Mouse (Mus musculus) kidney, postnatal 0 days (tissue): ENCODE measurements around the gene Gm29427. TPM values are rescaled to one million over a fixed set of nuclear protein-coding genes. Genes with fewer than 3 reads are reported as not detected.
A peak's percentile ranks its signal among the peaks of the same experiment; 100 is the strongest.

Experiments used
- ATAC-seq: fragments of 200-750 bp; cut with Nextera tagmentation; replicated peaks from 2 replicates; pipeline ENCODE4 v1.8.0; 2017; ENCODE audit warnings: low read depth, moderate number of reproducible peaks, moderate TSS enrichment, moderate library complexity; ENCODE audit not compliant: low FRiP score
- DNase-seq: peaks from one replicate; pipeline ENCODE4 v3.0.0-alpha.2; 2016; ENCODE audit warnings: low spot score
- H3K27ac ChIP-seq: fragments of 300-500 bp; sonication (generic); 2 replicates; pipeline ENCODE4 v1.5.1; 2014; ENCODE audit warnings: mild to moderate bottlenecking
- H3K27me3 ChIP-seq: fragments of 300-500 bp; sonication (generic); 2 replicates; pipeline ENCODE4 v1.6.1; 2014; ENCODE audit warnings: low read length, mixed read lengths; ENCODE audit not compliant: insufficient read depth
- H3K36me3 ChIP-seq: fragments of 300-500 bp; sonication (generic); 2 replicates; pipeline ENCODE4 v1.6.1; 2014; ENCODE audit warnings: low read length, mixed read lengths; ENCODE audit not compliant: insufficient read depth
- H3K4me1 ChIP-seq: fragments of 300-500 bp; sonication (generic); replicated peaks from 2 replicates; pipeline ENCODE4 v1.6.1; 2014; ENCODE audit warnings: antibody characterized with exemption, low read length, mixed read lengths; ENCODE audit not compliant: insufficient read depth
- H3K4me2 ChIP-seq: fragments of 300-500 bp; sonication (generic); 2 replicates; pipeline ENCODE4 v1.6.1; 2014; ENCODE audit warnings: mild to moderate bottlenecking, low read length, moderate library complexity, mixed read lengths
- H3K4me3 ChIP-seq: fragments of 300-500 bp; sonication (generic); replicated peaks from 2 replicates; pipeline ENCODE4 v1.5.1; 2014; ENCODE audit warnings: low read depth, low read length
- H3K9ac ChIP-seq: fragments of 300-500 bp; sonication (generic); 2 replicates; pipeline ENCODE4 v1.6.1; 2014; ENCODE audit warnings: low read depth, low read length
- H3K9me3 ChIP-seq: fragments of 300-500 bp; sonication (generic); replicated peaks from 2 replicates; pipeline ENCODE4 v1.6.1; 2016; ENCODE audit warnings: low read length, inconsistent platforms, mixed read lengths
- CTCF ChIP-seq: IDR thresholded peaks from 2 replicates; pipeline ENCODE4 v1.5.1; 2016; ENCODE audit warnings: antibody characterized with exemption, low read depth, mild to moderate bottlenecking, moderate library complexity
- WGBS: fragments of 180-500 bp; shearing (Covaris S2); extraction: QIAGEN DNeasy Blood & Tissue Kit; methylation state at CpG from one replicate; pipeline ENCODE4 v1.1.7; 2014; 5-methylcytosine and 5-hydroxymethylcytosine counted together
- polyA plus RNA-seq: library from polyadenylated mRNA; unstranded; fragments of >200 nt; fragmentation: Nextera tagmentation; extraction: Ambion mirVana; gene quantifications from 2 replicates; pipeline ENCODE4 v1.2.1, GENCODE M21; 2015

The Gm29427 gene
- polyA plus RNA-seq, 1 experiment from 2014 or later, result not detected

DNA sequence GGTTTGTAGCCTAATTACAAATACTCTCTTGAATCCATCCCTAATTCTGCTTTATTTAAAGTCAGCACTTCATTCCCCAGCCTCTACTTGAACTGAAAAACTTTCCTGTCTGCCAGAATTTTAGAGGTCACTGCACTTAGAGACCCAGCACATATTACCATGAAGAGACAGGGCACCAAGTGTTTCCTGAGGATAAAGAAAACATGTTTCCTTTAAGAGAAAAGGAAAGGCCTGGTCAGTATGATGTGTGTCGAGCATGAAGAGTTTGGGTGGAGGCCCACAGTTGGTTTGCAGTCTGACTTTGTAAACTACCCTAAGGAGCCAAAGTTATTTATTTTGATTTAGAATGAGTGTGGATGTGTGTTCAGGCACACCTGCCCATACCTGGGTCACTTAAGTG, 12.5 kb upstream of the Gm29427 start:
- no peak overlapping the region for H3K9ac ChIP-seq
- no peak overlapping the region for H3K4me3 ChIP-seq
- no peaks in the 10 kb centered on the region for H3K4me1 ChIP-seq
- TF ChIP-seq CTCF, result no peak
- H3K36me3 ChIP-seq, result no peaks in the 10 kb centered on the region
- WGBS, result 49% methylated on average over 1 of the region's 1 CpGs
- no peaks in the 10 kb centered on the region for H3K27me3 ChIP-seq
- H3K9me3 ChIP-seq, result no peaks in the 10 kb centered on the region
- no peak overlapping the region for H3K4me2 ChIP-seq
- H3K27ac ChIP-seq, result no peak overlapping the region
- ATAC-seq (no peak), DNase-seq (no peak)

DNA sequence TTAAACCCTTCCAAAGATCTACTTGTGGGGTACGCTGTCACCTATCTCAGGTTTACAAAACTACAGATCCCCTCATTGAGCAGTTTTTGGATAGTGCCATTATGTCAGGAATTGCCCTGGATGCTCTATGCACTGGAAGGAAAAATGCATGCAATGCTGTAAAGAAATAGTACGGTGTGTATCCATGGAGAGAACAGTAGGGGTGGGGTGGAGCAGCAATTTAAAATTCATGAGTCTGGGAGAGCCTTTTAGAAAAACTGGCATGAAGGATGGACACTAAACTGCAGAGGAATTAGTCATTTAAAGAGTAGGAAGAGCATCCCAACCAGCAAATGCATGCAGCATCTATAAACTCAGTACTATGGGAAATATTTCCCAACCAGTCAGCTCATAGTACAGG, 10.8 kb upstream of the Gm29427 start:
- Histone ChIP-seq H3K4me2 (no peak overlapping the region), H3K27me3 (no peaks in the 10 kb centered on the region), H3K9me3 (no peaks in the 10 kb centered on the region), H3K27ac (no peak overlapping the region), H3K4me1 (no peaks in the 10 kb centered on the region), H3K9ac (no peak overlapping the region), H3K36me3 (no peaks in the 10 kb centered on the region), H3K4me3 (no peak overlapping the region)
- TF ChIP-seq CTCF, result no peak
- ATAC-seq, result no peak
- DNase-seq, result no peak
- 89% methylated on average over 2 of the region's 2 CpGs for WGBS

GRCm38 (mm10) chr1:130724206-130724605, 8.6 kb upstream of the Gm29427 start:
- Histone ChIP-seq H3K36me3 (no peaks in the 10 kb centered on the region), H3K27me3 (no peaks in the 10 kb centered on the region), H3K27ac (no peak overlapping the region), H3K9ac (no peak overlapping the region), H3K4me3 (no peak overlapping the region), H3K9me3 (no peaks in the 10 kb centered on the region), H3K4me2 (no peak overlapping the region), H3K4me1 (no peaks in the 10 kb centered on the region)
- no peak for DNase-seq
- ATAC-seq, result no peak
- no peak for TF ChIP-seq CTCF
- 73% methylated on average over 5 of the region's 5 CpGs for WGBS

- TF ChIP-seq CTCF, result no peak; the same call in 1 of the 2 replicates
- WGBS, result under 1% methylated on average over 54 of the region's 54 CpGs
- peak within 1 kb of the TSS; percentile 83 for H3K27ac ChIP-seq
- H3K4me1 ChIP-seq, result peaks cover 11% of the 10 kb centered on the region
- H3K27me3 ChIP-seq, result no peaks in the 10 kb centered on the region
- H3K4me3 ChIP-seq, result peak within 1 kb of the TSS; percentile 67
- DNase-seq (peak; percentile 92), ATAC-seq (peak; percentile 79)
- no peaks in the 10 kb centered on the region for H3K9me3 ChIP-seq
- H3K9ac ChIP-seq, result peak within 1 kb of the TSS; percentile 93
- peak within 1 kb of the TSS; percentile 96 for H3K4me2 ChIP-seq
- no peaks in the 10 kb centered on the region for H3K36me3 ChIP-seq
These were observed 1.8 kb upstream of the Gm29427 start, which contains the start of gene Yod1 for GRCm38 (mm10) chr1:130717291-130717871. Gene Yod1, plus strand, starts transcription at chr1:130717327.

DNA sequence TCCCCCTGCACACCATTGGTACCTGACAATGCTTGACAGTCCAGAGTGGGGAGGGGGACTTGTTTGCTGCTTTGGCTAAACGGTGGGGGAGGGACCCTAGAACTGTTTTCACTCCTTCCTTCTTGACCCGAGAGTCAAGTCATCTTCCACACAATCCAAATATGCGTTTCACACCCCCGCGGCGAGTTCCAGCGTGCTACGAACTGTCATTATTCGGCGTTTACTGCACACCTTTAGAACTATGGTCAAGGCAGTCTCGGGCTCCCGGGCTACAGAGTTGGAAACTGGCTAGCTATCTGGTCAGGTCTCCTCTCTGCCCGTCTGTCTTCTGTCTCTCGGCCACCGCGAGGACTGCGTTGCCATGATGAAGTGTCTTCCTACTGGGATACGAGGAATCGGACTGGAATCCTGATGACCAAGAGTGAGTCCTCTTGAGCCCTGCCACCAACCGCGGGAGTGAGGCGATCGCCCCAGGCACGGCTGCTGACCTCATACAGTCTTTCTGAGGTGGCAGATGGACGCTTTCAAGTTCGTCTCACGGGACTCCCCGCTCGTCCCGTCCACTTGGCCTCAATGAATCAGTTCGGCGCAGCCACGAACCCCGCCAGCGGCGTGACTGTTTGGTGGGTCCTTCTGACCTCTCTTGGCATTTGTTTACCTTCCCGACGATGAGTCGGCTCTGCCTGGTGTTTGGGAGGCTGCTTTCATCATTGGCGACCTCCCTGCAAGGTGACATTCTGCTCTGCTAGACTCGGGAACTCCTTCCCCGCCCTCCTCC, 1.1 kb upstream of the Gm29427 start:
- no peaks in the 10 kb centered on the region for H3K27me3 ChIP-seq
- H3K4me1 ChIP-seq, result peaks cover 11% of the 10 kb centered on the region
- ATAC-seq (peak; percentile 0; the same call in 1 of the 2 replicates), DNase-seq (peak; percentile 35)
- H3K27ac ChIP-seq, result peak overlapping the region; percentile 83
- peak overlapping the region; percentile 96 for H3K4me2 ChIP-seq
- H3K9ac ChIP-seq, result peak overlapping the region; percentile 93
- peak overlapping the region; percentile 67 for H3K4me3 ChIP-seq
- H3K36me3 ChIP-seq, result no peaks in the 10 kb centered on the region
- WGBS, result under 1% methylated on average over 42 of the region's 42 CpGs
- H3K9me3 ChIP-seq, result no peaks in the 10 kb centered on the region
- no peak for TF ChIP-seq CTCF

DNA sequence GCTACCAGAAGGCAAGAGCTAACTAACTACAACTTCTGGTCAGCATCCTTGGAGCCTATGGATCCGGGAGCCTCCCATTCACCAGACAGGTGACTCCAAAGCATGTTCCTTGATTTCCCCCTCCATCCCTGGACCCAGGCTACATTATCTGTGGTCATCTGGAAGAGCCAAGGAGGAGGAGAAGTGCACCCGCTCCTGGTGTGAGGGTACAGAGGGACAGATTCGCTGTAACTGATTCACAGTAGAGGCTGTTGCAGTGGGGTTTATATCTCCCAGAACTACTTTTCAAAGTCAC, 566 bp upstream of the Gm29427 start:
- TF ChIP-seq CTCF, result no peak
- DNase-seq (peak; percentile 45), ATAC-seq (peak; percentile 30)
- H3K27ac ChIP-seq, result peak overlapping the region; percentile 83
- peak overlapping the region; percentile 93 for H3K9ac ChIP-seq
- no peaks in the 10 kb centered on the region for H3K36me3 ChIP-seq
- H3K4me3 ChIP-seq, result peak overlapping the region; percentile 67
- 1% methylated on average over 3 of the region's 3 CpGs for WGBS
- no peaks in the 10 kb centered on the region for H3K9me3 ChIP-seq
- peaks cover 11% of the 10 kb centered on the region for H3K4me1 ChIP-seq
- H3K4me2 ChIP-seq, result peak overlapping the region; percentile 96
- no peaks in the 10 kb centered on the region for H3K27me3 ChIP-seq
